Mouse (Mus musculus) 3134 (cell line): Measurements from ENCODE around the gene Cd200r3.

Source experiments
- DNase-seq: peaks from one replicate; pipeline ENCODE4 v3.0.0-alpha.2; 2011; ENCODE audit warnings: low spot score; ENCODE audit not compliant: insufficient read length; ENCODE audit errors: extremely low read depth

Cd200r3 gene

GRCm38 (mm10) chr16:45030127-45030526, 86.6 kb downstream of the Cd200r3 start:
- DNase-seq = no peak

GRCm38 (mm10) chr16:45030796-45031195, 87.3 kb downstream of the Cd200r3 start:
- DNase-seq = no peak
